In genomic region chr9:29954031-29954430, GRCm38 (mm10) we compare ENCODE assay signal across 15 mouse cellular contexts. TPM values are rescaled to one million over a fixed set of nuclear protein-coding genes. Genes with fewer than 3 reads are reported as not detected.
DNase-seq lines count a peak whose midpoint lies in the region; ATAC-seq and TF ChIP-seq lines count a peak whose summit lies in the region.
"Had no signal": no experiment of that assay in that cellular context is flagged by ENCODE, and none has a peak within 500 bp of the region (broad histone marks: within the 10 kb centered on the region; RNA-seq: fewer than 3 reads in every experiment).

No protein-coding gene starts in this region.

- H3K4me1 ChIP-seq in kidney, embryonic 14.5 days (ENCODE audit: control insufficient read depth, insufficient read depth, low read length) = no peaks in the 10 kb centered on the region
- no peaks in the 10 kb centered on the region for H3K4me1 ChIP-seq in heart, adult 2 months (ENCODE audit: control insufficient read depth, insufficient read depth, low read length)
- H3K4me1 ChIP-seq: hindbrain, embryonic 10.5 days; liver, embryonic 13.5 days had no signal

- no peak for TF ChIP-seq EP300 in heart, adult 2 months (IDR thresholded peaks at IDR 0.05; ENCODE audit: insufficient read depth, low read depth, low read length)

- no peak overlapping the region for H3K4me2 ChIP-seq in kidney, embryonic 14.5 days (replicated peaks; ENCODE audit: low read depth, low read length)
- H3K4me2 ChIP-seq: liver, embryonic 13.5 days had no signal

- no peaks in the 10 kb centered on the region for H3K36me3 ChIP-seq in kidney, embryonic 14.5 days (ENCODE audit: control insufficient read depth, insufficient read depth, low read length)
- H3K36me3 ChIP-seq in heart, adult 2 months (ENCODE audit: control insufficient read depth, insufficient read depth, low read length) = no peaks in the 10 kb centered on the region
- H3K36me3 ChIP-seq: hindbrain, embryonic 10.5 days; liver, embryonic 13.5 days had no signal

- no peaks in the 10 kb centered on the region for H3K9me3 ChIP-seq in kidney, embryonic 14.5 days (ENCODE audit: control insufficient read depth, low read length)
- H3K9me3 ChIP-seq: hindbrain, embryonic 10.5 days; liver, embryonic 13.5 days had no signal

- WGBS in kidney, embryonic 14.5 days = 63% methylated on average over 6 of the region's 6 CpGs
- 70% methylated on average over 6 of the region's 6 CpGs for WGBS in heart, adult 2 months

- TF ChIP-seq CTCF in heart, adult 2 months (IDR thresholded peaks at IDR 0.05) = no peak

- no peak overlapping the region for H3K9ac ChIP-seq in kidney, embryonic 14.5 days (ENCODE audit: low read depth, low read length)
- no peak overlapping the region for H3K9ac ChIP-seq in heart, adult 2 months (ENCODE audit: low read depth, low read length)
- H3K9ac ChIP-seq: liver, embryonic 13.5 days had no signal

- no peak overlapping the region for H3K27ac ChIP-seq in kidney, embryonic 14.5 days (ENCODE audit: low read depth, low read length)
- H3K27ac ChIP-seq in heart, adult 2 months = no peak overlapping the region
- H3K27ac ChIP-seq: hindbrain, embryonic 10.5 days; liver, embryonic 13.5 days had no signal

- no peak for ATAC-seq in kidney, embryonic 14.5 days (ENCODE audit: low FRiP score, low TSS enrichment)
- ATAC-seq: Patski had no signal

- no peaks in the 10 kb centered on the region for H3K27me3 ChIP-seq in kidney, embryonic 14.5 days (ENCODE audit: control insufficient read depth, insufficient read depth, low read length)
- H3K27me3 ChIP-seq in heart, adult 2 months (ENCODE audit: control insufficient read depth, insufficient read depth, low read length) = no peaks in the 10 kb centered on the region
- H3K27me3 ChIP-seq: liver, embryonic 13.5 days had no signal

- DNase-seq in kidney, adult 9 months = peak; percentile 12
- peak; percentile 49 for DNase-seq in cerebellum, postnatal 10 days
- peak; percentile 38 to 41 for DNase-seq in layer of hippocampus, postnatal 25 days (ENCODE audit: extremely low spot score in 1 of 2, low spot score in 1 of 2)
- peak; percentile 58 for DNase-seq in telencephalon, adult 2 months (ENCODE audit: low read depth, low spot score)
- no peak for DNase-seq in adrenal gland, adult (ENCODE audit: inconsistent age in 2 of 2, low spot score in 1 of 2)
- DNase-seq in heart, adult 2 months = no peak
- DNase-seq: adrenal gland, postnatal 10 days; kidney, postnatal 4 days; liver, embryonic 13.5 days; lung, postnatal 36 days; thymus, postnatal 25 days had no signal

- intact Hi-C loops in heart, adult 2 months (cut with DNase I) = no loop called here

- no peak overlapping the region for H3K4me3 ChIP-seq in kidney, embryonic 14.5 days (ENCODE audit: low read length)
- no peak overlapping the region for H3K4me3 ChIP-seq in heart, adult 2 months
- H3K4me3 ChIP-seq: hindbrain, embryonic 10.5 days; liver, embryonic 13.5 days had no signal

- no peaks in the 10 kb centered on the region for H3K79me2 ChIP-seq in heart, adult 2 months (replicated peaks; ENCODE audit: control insufficient read depth, insufficient read depth, low read length)

- TF ChIP-seq POLR2A in heart, adult 2 months (IDR thresholded peaks at IDR 0.05; ENCODE audit: insufficient read depth, low read depth, low read length) = no peak

RNA-seq across cellular contexts. Expression of gene Ntm, which starts 8.9 kb away (rescaled TPM):
- polyA plus RNA-seq in kidney, embryonic 14.5 days (2014; fragmentation: Nextera tagmentation; extraction: Ambion mirVana) = 42.6 and 48.5 TPM in 2 replicates
- total RNA-seq in layer of hippocampus, postnatal 25 days (2021) = 100 to 1,000 TPM; 132 to 134 TPM
- total RNA-seq in heart, adult 2 months (2021) = 1 to 10 TPM; 1.8 to 1.9 TPM
- polyA plus RNA-seq in heart, adult 2 months (2012; rRNA removed) = 1.6 and 2.1 TPM in 2 replicates
- total RNA-seq: neutrophil, adult 5-6 weeks had no signal

Comparison
In these comparisons a context has a peak if more than half of its experiments do, and no peak if none do; other contexts are left out.
1. DNase-seq: peak in kidney, adult 9 months (single experiment), cerebellum, postnatal 10 days (2 of 2), layer of hippocampus, postnatal 25 days (2 of 2) and telencephalon, adult 2 months (single experiment); none in adrenal gland, adult (0 of 2) and heart, adult 2 months (0 of 2).
2. RNA of gene Ntm, which starts 8.9 kb away (total RNA-seq): 132 to 134 TPM in layer of hippocampus, postnatal 25 days; 1.8 to 1.9 TPM in heart, adult 2 months; every median in the first group is over 10 times any median in the second.